Mouse (Mus musculus) embryo, embryonic 10 days (tissue): Measurements from ENCODE around the gene Eif1b.
"Not testable (repeated sequence)": the region's sequence is repeated elsewhere in the genome, so short reads cannot be mapped to it uniquely, and the experiment has no call there.

Experiments used
- DNase-seq: peaks from one replicate; pipeline ENCODE4 v3.0.0-alpha.2; 2015; ENCODE audit warnings: low spot score

The Eif1b gene

DNA sequence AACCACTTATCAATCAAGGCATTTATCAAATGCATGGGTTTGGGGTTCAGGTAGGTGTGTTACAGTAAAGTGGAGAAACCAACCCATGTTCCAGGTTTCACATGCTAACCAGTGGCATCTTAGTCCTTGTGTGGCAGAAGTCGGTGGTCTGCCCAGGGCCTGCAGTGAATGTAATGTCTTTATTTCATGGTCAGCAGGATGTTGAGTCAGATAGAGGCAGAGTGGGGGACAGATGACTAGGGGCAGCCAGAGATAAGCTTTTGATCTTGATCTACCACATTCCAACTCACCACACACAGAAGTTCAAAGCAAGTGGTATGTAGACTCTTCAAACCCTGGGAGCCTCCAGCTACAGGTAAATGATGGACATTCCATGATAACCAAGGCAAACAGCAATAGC is 29.1 kb downstream of the Eif1b start:
- no peak for DNase-seq

- no peak for DNase-seq
Measured at GRCm38 (mm10) chr9:120527270-120527669, 35.2 kb downstream of the Eif1b start.

DNA sequence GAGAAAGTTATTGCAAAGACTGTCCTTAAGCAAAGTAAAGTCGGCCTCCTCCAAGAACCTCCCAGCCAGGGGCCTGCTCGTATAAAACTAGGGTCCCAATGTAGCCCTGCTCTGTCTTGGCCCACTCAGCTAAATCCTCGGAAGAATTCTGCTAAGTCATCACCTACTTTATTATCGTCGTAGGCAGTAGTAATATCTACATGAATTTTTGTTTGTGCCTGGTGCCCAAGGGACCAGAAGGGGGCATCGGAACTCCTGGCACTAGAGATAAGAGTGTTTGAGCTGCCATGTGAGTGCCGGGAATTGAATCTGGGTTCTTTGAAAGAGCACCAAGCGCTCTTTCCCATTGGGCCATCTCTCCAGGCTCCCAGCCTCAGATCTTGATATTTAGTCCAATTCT is 35.9 kb downstream of the Eif1b start:
- DNase-seq = no peak

DNA sequence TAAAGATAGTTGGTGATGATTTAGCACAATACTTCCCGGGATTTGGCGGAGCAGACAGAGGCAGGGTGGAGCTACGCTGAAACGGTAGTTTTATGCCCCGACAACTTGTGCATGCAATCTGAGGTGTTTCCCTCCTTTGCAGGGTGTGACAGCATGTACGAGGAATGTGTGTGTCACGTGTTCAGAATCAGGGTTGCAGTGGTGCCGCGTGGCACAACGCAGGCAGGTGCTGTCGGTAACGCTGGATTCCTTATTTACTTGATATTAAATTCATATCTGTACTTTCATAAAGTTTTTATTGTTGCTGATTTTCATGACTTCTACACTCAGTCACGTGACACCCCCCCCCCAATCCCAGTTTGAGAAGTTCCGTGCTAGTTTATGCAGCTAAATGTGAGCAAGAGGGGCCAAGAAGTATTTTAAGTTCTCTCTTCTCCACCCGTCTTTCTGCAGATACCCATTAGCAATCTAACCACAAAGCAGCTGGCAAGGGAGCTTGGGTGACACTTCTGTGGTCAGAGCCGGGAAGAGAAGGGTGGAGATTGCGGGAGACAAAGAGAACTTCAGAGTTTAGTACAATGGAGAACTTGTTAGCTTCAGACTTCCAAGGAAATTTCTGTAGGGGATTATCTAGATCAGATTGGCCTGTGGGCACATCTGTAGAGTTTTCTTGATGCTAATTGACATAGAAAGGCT is 36.9 kb downstream of the Eif1b start:
- no peak for DNase-seq

- DNase-seq = no peak
Measured at GRCm38 (mm10) chr9:120530471-120530870, 38.4 kb downstream of the Eif1b start.

GRCm38 (mm10) chr9:120532062-120532461 is 40.0 kb downstream of the Eif1b start:
- DNase-seq = no peak

GRCm38 (mm10) chr9:120532691-120533090 is 40.7 kb downstream of the Eif1b start:
- no peak for DNase-seq

DNA sequence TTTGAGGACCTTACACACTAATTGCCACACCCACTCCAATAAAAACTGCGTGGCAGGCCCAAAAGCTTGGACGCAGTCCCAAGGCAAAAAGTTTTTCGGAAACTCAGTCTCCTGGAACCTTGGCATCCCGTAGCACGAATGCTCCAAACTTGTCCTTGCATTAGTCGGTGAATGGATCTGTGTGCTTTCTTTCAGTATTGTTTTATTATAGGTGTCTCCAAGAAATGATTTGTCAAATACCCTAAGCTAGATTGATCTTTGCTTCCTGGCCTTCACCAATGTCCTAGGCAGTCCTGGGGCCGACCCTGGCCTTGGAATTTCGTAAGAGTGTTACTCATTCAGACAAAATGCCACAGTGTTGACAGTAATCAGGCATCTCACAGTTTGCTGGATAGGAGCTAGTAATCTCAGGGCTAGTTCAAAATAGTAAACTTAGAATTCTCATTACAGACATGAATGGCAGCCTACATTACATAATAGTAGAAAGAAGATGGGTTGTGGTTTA is 41.5 kb downstream of the Eif1b start:
- DNase-seq = not testable (repeated sequence)

DNA sequence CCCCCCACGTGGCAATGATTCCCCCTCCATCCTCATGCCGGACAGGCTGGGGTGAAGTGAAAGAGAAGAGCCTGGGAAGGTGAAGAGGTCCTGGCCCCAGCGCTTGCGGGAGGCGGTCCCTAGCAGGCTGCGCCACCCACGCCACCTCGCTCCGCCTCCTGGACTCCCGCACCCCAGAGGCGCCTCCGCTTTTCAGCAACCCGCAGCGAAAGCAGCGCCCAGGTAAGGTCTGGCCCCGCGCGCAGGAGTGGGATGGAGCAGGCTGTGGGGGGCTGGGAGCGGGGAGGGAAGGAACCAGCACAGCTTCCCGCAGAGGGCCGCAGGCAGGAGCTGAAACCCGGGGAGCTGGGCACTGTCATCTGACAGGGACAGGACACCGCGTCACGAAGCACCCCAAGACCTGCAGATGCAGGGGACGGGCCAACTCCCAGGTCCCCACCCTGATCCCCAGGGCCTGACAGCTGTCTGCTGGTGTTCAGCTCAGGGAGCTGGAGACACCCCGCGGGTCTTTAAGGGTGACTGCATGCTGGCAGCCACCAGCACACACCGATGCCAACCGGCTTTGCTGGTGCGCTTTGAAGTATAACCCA is 47.7 kb downstream of the Eif1b start, which contains the start of gene Entpd3:
TSS of gene Entpd3 (plus strand) at position 157 of the 590 bp plus-strand sequence.
- no peak for DNase-seq

- DNase-seq = no peak
Measured at GRCm38 (mm10) chr9:120541411-120541810, 49.4 kb downstream of the Eif1b start.

DNA sequence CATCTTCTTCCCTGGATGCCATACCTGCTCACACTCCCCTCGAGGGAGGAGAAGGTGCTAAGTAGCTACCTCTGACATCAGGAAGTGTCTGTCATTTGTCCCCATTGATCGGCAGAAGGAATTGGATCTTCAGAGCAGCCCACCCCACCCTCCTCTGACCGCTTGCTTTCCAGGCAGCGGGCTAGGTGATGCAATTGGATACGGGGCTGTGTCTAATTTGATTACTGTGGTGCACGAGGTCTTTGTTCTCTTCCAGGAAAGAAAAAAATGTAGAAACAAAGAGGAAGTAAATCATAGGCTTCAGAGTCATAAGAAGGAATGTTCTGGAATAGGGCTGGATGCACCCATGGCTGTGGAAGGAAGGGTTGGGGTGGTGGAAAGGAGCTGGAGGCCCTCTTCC is 50.2 kb downstream of the Eif1b start:
- DNase-seq = no peak
